Mouse (Mus musculus) kidney, postnatal 14 days (tissue): ENCODE measurements at regions not wholly inside any gene's neighbourhood (a gene's known extent, or its start where the extent isn't known, plus 50 kb on each side); places are given as distances from the start of the nearest gene placed in this dataset.

Experiments
- DNase-seq: peaks from one replicate; pipeline ENCODE4 v3.0.0; 2022; ENCODE audit warnings: mixed read lengths

DNA sequence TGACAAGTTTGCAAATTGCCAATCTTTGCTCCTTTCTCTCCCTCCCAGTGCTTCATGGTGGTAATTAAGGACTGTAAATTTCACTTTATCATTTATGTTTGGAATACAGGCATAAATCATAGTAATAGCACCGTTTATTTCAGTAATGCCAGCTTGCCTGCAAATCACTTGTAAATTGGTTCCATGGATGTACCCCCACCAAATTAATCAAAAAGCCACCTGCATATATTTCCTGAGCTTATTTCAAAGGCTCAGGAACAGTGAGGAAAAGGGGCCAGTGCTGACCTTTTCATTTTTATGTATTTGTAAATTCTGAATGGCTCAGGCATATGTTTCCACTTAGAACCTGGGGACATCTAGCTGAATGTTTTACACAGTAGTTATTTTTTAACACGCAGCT is 115.0 kb downstream of the D3Ertd751e start:
- no peak for DNase-seq

DNA sequence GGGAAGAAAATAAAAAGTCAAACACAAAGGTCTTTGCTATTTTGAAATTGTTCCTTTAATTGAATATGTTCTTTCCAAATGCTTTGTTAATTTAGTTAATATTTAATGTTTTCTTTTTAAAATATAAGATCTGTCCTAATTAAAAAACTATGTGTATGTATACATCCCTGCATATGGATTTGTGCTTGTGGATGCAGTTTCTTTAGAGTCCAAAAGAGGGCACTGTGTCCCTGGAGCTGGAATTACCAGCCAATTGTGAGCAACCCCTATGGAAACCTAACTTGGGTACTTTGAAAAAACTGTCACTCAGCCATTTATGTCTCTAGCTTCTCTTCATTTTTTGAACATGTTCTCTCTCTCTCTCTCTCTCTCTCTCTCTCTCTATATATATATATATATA is 120.3 kb downstream of the D3Ertd751e start:
- DNase-seq: no peak

- no peak for DNase-seq
Observed at GRCm38 (mm10) chr3:41908952-41909351, 166.5 kb downstream of the D3Ertd751e start.

DNA sequence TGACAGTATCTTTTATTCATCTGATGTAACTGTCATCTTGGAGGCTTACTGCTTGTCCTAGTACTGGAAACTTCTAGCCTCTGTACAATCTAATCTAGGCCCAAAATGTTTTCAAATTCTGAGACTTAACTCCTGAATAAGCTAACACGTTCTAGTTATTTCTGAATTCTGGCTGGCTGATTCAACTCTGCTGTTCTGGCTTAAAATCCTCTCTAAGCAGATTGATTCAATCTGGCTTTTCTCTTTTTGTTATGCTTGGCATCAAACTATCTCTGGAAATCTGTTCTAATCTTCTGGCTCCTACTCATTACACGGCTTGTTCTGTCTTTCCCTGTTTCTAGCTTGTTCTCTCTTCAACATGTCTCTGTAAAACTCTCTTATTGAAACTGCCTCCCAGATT is 170.8 kb downstream of the D3Ertd751e start:
- no peak for DNase-seq

DNA sequence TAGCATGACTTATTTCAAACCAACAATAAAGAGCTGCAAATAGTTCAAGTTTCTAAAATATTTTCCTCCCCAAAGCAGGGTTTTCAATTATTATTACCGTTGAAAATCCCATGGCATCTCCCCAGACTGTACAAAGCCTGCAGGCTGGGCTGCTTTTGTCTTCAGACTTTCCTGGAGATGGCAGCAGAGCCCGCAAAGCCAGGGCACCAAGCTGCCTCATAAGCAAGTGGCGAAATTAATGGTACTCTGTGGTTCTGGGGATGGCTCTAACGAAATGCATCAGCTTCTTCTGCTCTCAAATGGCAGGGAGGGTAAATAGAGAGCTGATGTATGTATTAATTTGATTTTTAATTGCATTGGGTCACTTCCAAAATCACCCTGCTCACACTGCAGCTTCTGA is 197.4 kb downstream of the D3Ertd751e start:
- no peak for DNase-seq

DNA sequence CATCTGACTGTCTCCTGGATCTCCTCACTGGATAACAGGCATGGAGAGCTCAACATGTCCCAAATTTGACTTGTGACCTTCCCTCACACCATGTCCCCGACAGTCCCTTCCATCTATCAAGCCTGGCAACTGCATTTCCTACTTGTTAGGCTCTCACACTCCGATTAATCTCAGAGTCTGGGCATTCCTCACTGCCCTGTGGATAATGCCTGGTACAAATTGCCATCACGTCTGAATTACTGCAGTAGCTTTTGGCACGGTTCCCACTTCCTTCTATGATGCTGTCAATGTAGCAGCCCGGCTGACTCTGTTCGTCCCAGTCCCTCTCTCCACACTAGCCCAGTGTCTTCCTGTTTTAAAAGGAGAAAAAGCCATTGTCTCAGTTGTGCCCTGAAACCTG is 200.6 kb downstream of the D3Ertd751e start:
- no peak for DNase-seq

- no peak for DNase-seq
Observed at GRCm38 (mm10) chr3:41949404-41949803, 207.0 kb downstream of the D3Ertd751e start.

DNA sequence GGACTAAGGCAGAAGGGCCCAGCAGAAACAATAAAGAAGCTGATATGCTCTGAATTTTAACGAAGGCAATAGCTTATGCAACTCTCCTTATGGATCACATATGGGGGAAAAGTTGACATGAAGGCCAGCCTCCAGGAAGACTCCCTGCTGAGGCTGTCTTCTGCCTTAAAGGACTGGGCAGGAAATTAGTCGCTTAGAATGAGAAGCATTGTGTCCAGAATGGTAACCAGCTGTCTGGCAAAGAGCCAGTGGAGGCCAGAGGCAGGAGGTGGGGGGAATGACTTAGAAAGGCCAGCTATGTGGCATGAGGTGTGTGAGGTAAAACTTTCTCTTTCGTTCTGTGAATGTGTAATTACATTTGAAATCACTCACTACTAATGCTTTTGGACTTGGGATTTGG is 215.0 kb downstream of the D3Ertd751e start:
- no peak for DNase-seq

DNA sequence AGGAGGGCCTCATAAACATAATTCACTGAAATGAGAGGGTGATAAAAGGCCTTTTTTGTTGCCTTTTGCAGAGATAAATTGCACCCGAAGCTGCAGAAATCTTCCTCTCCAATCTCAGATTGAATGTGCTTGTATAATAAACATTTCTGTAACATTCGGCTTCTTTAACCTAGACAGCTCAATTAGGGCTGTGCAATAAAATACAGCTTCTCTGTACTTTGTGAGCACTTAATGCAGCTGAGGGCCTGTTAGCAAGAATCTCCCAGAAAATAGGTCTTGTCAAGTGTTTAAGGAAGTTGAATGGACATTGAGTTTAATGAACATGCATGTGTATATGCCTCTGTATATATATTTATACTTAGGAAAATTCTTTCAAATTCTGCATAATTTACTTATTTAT is 217.8 kb downstream of the D3Ertd751e start:
- no peak for DNase-seq

- DNase-seq: no peak
Observed at GRCm38 (mm10) chr3:41962923-41963322, 220.5 kb downstream of the D3Ertd751e start.

- no peak for DNase-seq
Observed at GRCm38 (mm10) chr3:42006672-42007265, 264.4 kb downstream of the D3Ertd751e start.

GRCm38 (mm10) chr3:42023187-42023586 is 280.8 kb downstream of the D3Ertd751e start:
- DNase-seq: no peak

- DNase-seq: no peak
Observed at GRCm38 (mm10) chr3:42039632-42040031, 297.2 kb downstream of the D3Ertd751e start.

GRCm38 (mm10) chr3:42040270-42040812 is 297.9 kb downstream of the D3Ertd751e start:
- DNase-seq: no peak

- DNase-seq: no peak
Observed at GRCm38 (mm10) chr3:42040959-42041358, 298.5 kb downstream of the D3Ertd751e start.

- DNase-seq: no peak
Observed at GRCm38 (mm10) chr3:42057286-42057868, 315.0 kb downstream of the D3Ertd751e start.

DNA sequence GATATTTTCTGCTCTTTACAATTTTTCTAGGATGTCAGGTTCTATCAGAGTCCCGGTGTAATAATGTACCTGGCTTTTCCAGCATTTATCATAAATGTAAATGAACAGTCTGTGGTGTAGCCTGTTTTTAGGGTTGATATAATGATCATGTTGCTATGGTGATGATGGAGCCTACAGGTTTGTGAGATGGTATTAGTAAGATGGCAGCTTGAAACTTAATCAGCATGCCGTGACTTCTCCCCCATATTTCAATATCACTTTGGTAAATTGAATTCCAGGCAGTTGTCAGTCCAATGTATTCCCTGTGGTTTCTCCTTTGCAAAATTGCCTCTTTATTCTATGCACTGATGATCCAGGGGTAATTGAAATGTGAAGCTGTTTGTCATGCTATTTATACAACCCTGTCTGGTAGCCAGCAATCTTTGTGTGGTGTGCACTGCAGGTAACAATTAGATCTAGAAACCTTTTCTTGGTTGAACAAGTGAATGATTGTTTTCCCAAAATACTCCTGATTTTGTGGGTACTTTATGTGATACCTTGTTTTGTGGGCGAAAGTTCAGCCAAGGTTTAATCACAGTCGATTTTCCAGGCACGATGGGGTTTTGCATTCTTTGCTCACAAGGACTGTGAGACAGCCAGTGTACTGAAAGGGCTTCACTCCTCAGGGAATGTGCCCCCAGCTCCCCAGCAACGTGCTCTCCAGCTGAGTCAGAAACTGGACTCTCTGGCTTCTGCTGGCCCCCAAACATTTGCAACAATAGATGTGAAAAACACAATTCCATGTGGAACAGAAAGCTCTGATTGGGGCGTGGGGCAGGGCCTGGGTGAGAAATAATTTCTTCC is 322.9 kb downstream of the D3Ertd751e start:
- DNase-seq: no peak

DNA sequence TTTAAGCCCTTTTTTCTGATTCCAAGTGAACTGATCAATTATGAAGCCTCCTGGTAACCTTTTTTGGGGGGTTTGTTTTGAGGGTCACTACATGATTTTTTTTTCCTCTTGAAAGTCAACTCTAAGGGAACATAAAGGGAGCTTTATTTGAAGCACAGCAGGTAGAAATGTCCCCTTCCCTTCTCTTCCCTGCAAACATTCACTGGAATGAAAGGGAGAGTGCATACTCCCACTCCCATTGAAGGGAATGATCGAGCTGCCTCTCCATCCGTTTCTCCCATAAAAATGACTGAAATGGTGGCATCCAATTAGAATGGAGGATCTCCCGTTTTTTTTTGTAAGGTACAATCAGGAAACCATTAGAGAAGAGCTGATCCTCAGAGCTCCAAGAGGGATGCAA is 323.6 kb downstream of the D3Ertd751e start:
- DNase-seq: no peak

DNA sequence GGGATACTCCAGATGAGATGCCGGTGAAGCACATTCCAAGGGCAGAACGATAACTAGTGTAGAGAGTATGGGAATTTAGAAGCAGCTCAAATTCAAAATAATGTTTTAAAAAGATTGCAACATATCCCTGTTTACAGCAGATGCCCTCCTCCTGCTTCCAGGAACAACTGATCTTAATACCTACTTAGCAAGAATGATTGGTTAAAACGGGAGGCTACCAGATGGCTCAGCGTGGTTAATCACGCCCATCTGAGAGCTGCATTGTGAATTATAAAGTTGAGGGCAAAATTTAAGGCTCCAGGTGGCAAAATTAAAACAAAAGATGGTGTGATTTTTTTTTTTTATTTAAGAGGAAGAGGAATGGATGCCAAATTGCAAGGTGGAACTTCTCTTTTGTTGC is 324.6 kb downstream of the D3Ertd751e start:
- DNase-seq: no peak

- DNase-seq: peak; percentile 18
Observed at GRCm38 (mm10) chr3:42074532-42075287, 332.3 kb downstream of the D3Ertd751e start.

GRCm38 (mm10) chr3:42110976-42111847 is 368.8 kb downstream of the D3Ertd751e start:
- peak; percentile 48 for DNase-seq
